Mouse (Mus musculus) ES-E14 (cell line): ENCODE data around the gene Amdhd2.

Experiments used
- HCFC1 ChIP-seq: IDR thresholded peaks from 2 replicates; pipeline ENCODE4 v1.6.1; 2012; ENCODE audit warnings: low read length, inconsistent platforms, borderline replicate concordance; ENCODE audit not compliant: insufficient read depth
- ZC3H11A ChIP-seq: IDR thresholded peaks from 2 replicates; pipeline ENCODE4 v1.6.1; 2012; ENCODE audit warnings: low read depth, mild to moderate bottlenecking, inconsistent platforms, low read length, borderline replicate concordance
- ZNF384 ChIP-seq: IDR thresholded peaks from 2 replicates; pipeline ENCODE4 v1.6.1; 2012; ENCODE audit warnings: low read depth, low read length, inconsistent platforms

DNA sequence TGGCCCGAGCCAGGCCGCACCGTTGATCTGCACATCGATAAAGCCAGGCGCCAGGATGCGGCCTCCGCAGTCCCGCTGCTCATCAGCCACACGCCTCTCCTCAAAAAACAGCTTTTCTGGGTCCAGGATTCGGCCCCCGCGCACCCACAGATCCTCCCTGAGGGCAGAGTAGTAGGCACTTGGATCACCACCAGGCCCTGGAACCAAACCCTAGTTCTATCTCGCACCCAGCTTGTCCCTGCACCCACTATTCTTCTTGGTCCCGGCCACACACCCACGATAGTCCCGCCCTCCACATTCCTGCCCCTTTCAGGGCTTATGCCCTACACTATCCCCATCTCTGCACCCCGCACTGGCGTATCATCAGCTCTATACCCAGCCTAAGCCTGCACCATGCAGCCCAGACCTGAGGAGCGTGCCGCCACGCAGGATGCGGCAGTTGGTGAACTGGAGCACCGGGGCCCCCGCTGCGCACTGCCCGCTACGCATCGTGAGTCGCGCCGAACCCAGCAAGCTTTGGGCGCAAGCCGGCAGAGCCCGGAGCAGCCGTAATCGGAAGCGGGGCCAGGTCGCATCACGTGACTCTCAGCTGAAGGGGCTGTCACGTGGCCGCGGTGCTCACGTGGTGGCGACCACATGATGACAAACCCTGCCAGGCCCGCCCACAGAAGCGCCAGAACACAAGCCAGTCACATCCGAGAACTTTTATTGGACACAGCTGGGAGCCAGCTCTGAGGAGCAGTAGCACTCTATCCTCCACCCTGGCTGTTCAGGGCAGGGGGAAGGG is at the start of gene Amdhd2:
- TF ChIP-seq HCFC1, result peak; percentile 76; the same call in 1 of the 2 replicates
- no peak for TF ChIP-seq ZC3H11A
- TF ChIP-seq ZNF384, result no peak
